Mouse (Mus musculus): ENCODE results near the gene Igdcc3. TPM values are rescaled to one million over a fixed set of nuclear protein-coding genes. Genes with fewer than 3 reads are reported as not detected.

The Igdcc3 gene
- polyA plus RNA-seq, 1 experiment from 2014 or later: 4.8 TPM

GRCm38 (mm10) chr9:65230250-65230649, 89.3 kb downstream of the Igdcc3 start:
- Histone ChIP-seq H3K27me3 (replicated peaks; ENCODE audit: control insufficient read depth, insufficient read depth, low read length) (no peaks in the 10 kb centered on the region), H3K4me1 (replicated peaks; ENCODE audit: control insufficient read depth, insufficient read depth, low read length) (0 out of 2 replicates have a peak, but pooled peaks cover 5% of the 10 kb centered on the region), H3K9ac (ENCODE audit: low read depth, low read length) (no peak overlapping the region), H3K9me3 (ENCODE audit: control insufficient read depth, low read length) (no peaks in the 10 kb centered on the region), H3K27ac (ENCODE audit: low read depth, low read length) (no peak overlapping the region), H3K4me2 (no peak overlapping the region), H3K4me3 (ENCODE audit: low read depth, low read length) (no peak overlapping the region), H3K36me3 (ENCODE audit: control insufficient read depth, insufficient read depth, low read length) (peaks cover 2% of the 10 kb centered on the region; the same call in 1 of the 2 replicates)
- DNase-seq (ENCODE audit: low spot score) (no peak), ATAC-seq (replicated peaks; ENCODE audit: low FRiP score) (no peak)
- 59% methylated on average over 6 of the region's 6 CpGs for WGBS

GRCm38 (mm10) chr9:65231284-65231683, 90.3 kb downstream of the Igdcc3 start:
- Histone ChIP-seq H3K9ac (ENCODE audit: low read depth, low read length) (no peak overlapping the region), H3K9me3 (ENCODE audit: control insufficient read depth, low read length) (no peaks in the 10 kb centered on the region), H3K27me3 (replicated peaks; ENCODE audit: control insufficient read depth, insufficient read depth, low read length) (no peaks in the 10 kb centered on the region), H3K4me1 (replicated peaks; ENCODE audit: control insufficient read depth, insufficient read depth, low read length) (0 out of 2 replicates have a peak, but pooled peaks cover 5% of the 10 kb centered on the region), H3K4me2 (no peak overlapping the region), H3K27ac (ENCODE audit: low read depth, low read length) (no peak overlapping the region), H3K36me3 (ENCODE audit: control insufficient read depth, insufficient read depth, low read length) (peaks cover 2% of the 10 kb centered on the region; the same call in 1 of the 2 replicates), H3K4me3 (ENCODE audit: low read depth, low read length) (no peak overlapping the region)
- DNase-seq (ENCODE audit: low spot score): no peak
- ATAC-seq (replicated peaks; ENCODE audit: low FRiP score): no peak
- WGBS: 68% methylated on average over 8 of the region's 8 CpGs

GRCm38 (mm10) chr9:65233243-65233985, 92.4 kb downstream of the Igdcc3 start:
- no peak overlapping the region for H3K4me3 ChIP-seq (ENCODE audit: low read depth, low read length)
- H3K4me2 ChIP-seq: no peak overlapping the region
- 0 out of 2 replicates have a peak, but pooled peaks cover 5% of the 10 kb centered on the region for H3K4me1 ChIP-seq (replicated peaks; ENCODE audit: control insufficient read depth, insufficient read depth, low read length)
- H3K9ac ChIP-seq (ENCODE audit: low read depth, low read length): no peak overlapping the region
- no peaks in the 10 kb centered on the region for H3K27me3 ChIP-seq (replicated peaks; ENCODE audit: control insufficient read depth, insufficient read depth, low read length)
- 84% methylated on average over 9 of the region's 9 CpGs for WGBS
- peaks cover 2% of the 10 kb centered on the region; the same call in 1 of the 2 replicates for H3K36me3 ChIP-seq (ENCODE audit: control insufficient read depth, insufficient read depth, low read length)
- ATAC-seq (replicated peaks; ENCODE audit: low FRiP score) (no peak), DNase-seq (ENCODE audit: low spot score) (no peak)
- no peaks in the 10 kb centered on the region for H3K9me3 ChIP-seq (ENCODE audit: control insufficient read depth, low read length)
- H3K27ac ChIP-seq (ENCODE audit: low read depth, low read length): no peak overlapping the region

- no peak overlapping the region for H3K4me3 ChIP-seq (ENCODE audit: low read depth, low read length)
Observed at GRCm38 (mm10) chr9:65234734-65235133, 93.7 kb downstream of the Igdcc3 start.

More at GRCm38 (mm10) chr9:65234734-65235133, 93.7 kb downstream of the Igdcc3 start:
- Histone ChIP-seq H3K4me1 (replicated peaks; ENCODE audit: control insufficient read depth, insufficient read depth, low read length) (0 out of 2 replicates have a peak, but pooled peaks cover 5% of the 10 kb centered on the region), H3K9ac (ENCODE audit: low read depth, low read length) (no peak overlapping the region), H3K4me2 (no peak overlapping the region), H3K27me3 (replicated peaks; ENCODE audit: control insufficient read depth, insufficient read depth, low read length) (no peaks in the 10 kb centered on the region), H3K27ac (ENCODE audit: low read depth, low read length) (no peak overlapping the region), H3K9me3 (ENCODE audit: control insufficient read depth, low read length) (no peaks in the 10 kb centered on the region), H3K36me3 (ENCODE audit: control insufficient read depth, insufficient read depth, low read length) (peaks cover 2% of the 10 kb centered on the region; the same call in 1 of the 2 replicates)
- 67% methylated on average over 3 of the region's 3 CpGs for WGBS
- no peak for DNase-seq (ENCODE audit: low spot score)
- no peak for ATAC-seq (replicated peaks; ENCODE audit: low FRiP score)

Other genes starting within 250 kb of the Igdcc3 start
- 0.04 and 0.12 TPM in 2 replicates for gene Slc24a1, start 189.6 kb upstream of the Igdcc3 start, polyA plus RNA-seq (2014; fragmentation: Nextera tagmentation; extraction: Ambion mirVana)
- 58.4 and 69.8 TPM in 2 replicates for gene Ints14, start 180.3 kb upstream of the Igdcc3 start, polyA plus RNA-seq (2014; fragmentation: Nextera tagmentation; extraction: Ambion mirVana)
- 83.6 and 95.4 TPM in 2 replicates for gene Hacd3, start 119.5 kb upstream of the Igdcc3 start, polyA plus RNA-seq (2014; fragmentation: Nextera tagmentation; extraction: Ambion mirVana)
- 30.9 and 36.7 TPM in 2 replicates for gene Dpp8, start 108.8 kb upstream of the Igdcc3 start, polyA plus RNA-seq (2014; fragmentation: Nextera tagmentation; extraction: Ambion mirVana)
- 12.0 and 15.0 TPM in 2 replicates for gene Igdcc4, start 39.7 kb upstream of the Igdcc3 start, polyA plus RNA-seq (2014; fragmentation: Nextera tagmentation; extraction: Ambion mirVana)
- gene Parp16, start 54.2 kb downstream of the Igdcc3 start, polyA plus RNA-seq (2014; fragmentation: Nextera tagmentation; extraction: Ambion mirVana): 7.3 and 7.5 TPM in 2 replicates
- gene Cilp, start 124.0 kb downstream of the Igdcc3 start, polyA plus RNA-seq (2014; fragmentation: Nextera tagmentation; extraction: Ambion mirVana): 0.07 and 0.12 TPM in 2 replicates
- 49.3 and 54.5 TPM in 2 replicates for gene Clpx, start 153.1 kb downstream of the Igdcc3 start, polyA plus RNA-seq (2014; fragmentation: Nextera tagmentation; extraction: Ambion mirVana)
- gene Pdcd7, start 204.9 kb downstream of the Igdcc3 start, polyA plus RNA-seq (2014; fragmentation: Nextera tagmentation; extraction: Ambion mirVana): 10.5 and 10.6 TPM in 2 replicates
- 0.19 and 0.30 TPM in 2 replicates for gene Ubap1l, start 219.9 kb downstream of the Igdcc3 start, polyA plus RNA-seq (2014; fragmentation: Nextera tagmentation; extraction: Ambion mirVana)